Comparison of ENCODE assay signal across 10 mouse cellular contexts in the genomic region with DNA sequence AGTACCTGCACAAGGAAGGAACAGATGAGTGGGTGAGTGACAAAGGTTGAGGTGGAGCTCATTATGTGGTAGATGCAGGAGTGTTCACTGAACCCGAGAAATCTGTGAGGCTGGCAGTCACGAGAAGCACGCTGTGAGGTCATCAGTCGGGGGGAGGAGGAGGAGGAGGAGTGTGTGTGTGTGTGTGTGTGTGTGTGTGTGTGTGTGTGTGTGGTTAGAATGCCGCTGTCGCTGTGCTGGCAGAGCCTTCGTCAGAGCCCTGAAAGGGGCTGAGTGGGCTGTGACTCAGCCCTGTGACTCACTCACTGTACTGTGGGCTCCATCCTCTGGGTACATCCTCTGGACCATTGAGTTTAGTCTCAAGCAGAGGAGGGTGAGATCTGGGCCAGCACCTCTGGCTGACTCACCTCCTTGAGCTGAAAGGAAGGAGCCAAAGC. TPM values are rescaled to one million over a fixed set of nuclear protein-coding genes. Genes with fewer than 3 reads are reported as not detected.
DNase-seq lines count a peak whose midpoint lies in the region; ATAC-seq and TF ChIP-seq lines count a peak whose summit lies in the region.
"Had no signal": no experiment of that assay in that cellular context is flagged by ENCODE, and none has a peak within 500 bp of the region (broad histone marks: within the 10 kb centered on the region; RNA-seq: fewer than 3 reads in every experiment).

No protein-coding gene starts in this region.

- peak; percentile 60 for ATAC-seq in granulocyte monocyte progenitor cell, adult 5-6 weeks (replicated peaks; ENCODE audit: poor library complexity, severe bottlenecking)
- no peak for ATAC-seq in forebrain, embryonic 12.5 days (ENCODE audit: low FRiP score)

- TF ChIP-seq CTCF in cerebellum, adult 2 months (IDR thresholded peaks at IDR 0.05; ENCODE audit: borderline replicate concordance, insufficient read depth, low read depth, low read length) = no peak

- peak; percentile 62 for DNase-seq in left cerebral cortex, adult 11 months (ENCODE audit: low spot score)
- no peak for DNase-seq in left cerebral cortex, postnatal 10 days (ENCODE audit: extremely low spot score in 1 of 2, low spot score in 2 of 2)
- DNase-seq in Muller cell, postnatal 12 days (ENCODE audit: inconsistent ontology term) = peak; percentile 88
- DNase-seq in naive thymus-derived CD4-positive, alpha-beta T cell, adult 2 months (ENCODE audit: low read depth) = peak; percentile 75
- no peak for DNase-seq in cerebellum, adult 2 months
- DNase-seq in c-Kit-positive CD71-positive TER-119-positive erythroid progenitor cells, embryonic 14.5 days (ENCODE audit: low spot score) = no peak

- H3K27ac ChIP-seq in cerebellum, adult 2 months (ENCODE audit: insufficient read depth, low read length) = no peak overlapping the region
- no peak overlapping the region for H3K27ac ChIP-seq in forebrain, embryonic 12.5 days
- H3K27ac ChIP-seq: heart, adult 2 months; lung, embryonic 15.5 days had no signal

- H3K27me3 ChIP-seq in cerebellum, adult 2 months (ENCODE audit: control insufficient read depth, insufficient read depth, low read length) = no peaks in the 10 kb centered on the region
- no peaks in the 10 kb centered on the region for H3K27me3 ChIP-seq in forebrain, embryonic 12.5 days
- H3K27me3 ChIP-seq: lung, embryonic 15.5 days had no signal

- intact Hi-C loops in left cerebral cortex, postnatal 10 days (cut with DNase I) = no loop called here

- H3K4me2 ChIP-seq in forebrain, embryonic 12.5 days = no peak overlapping the region
- H3K4me2 ChIP-seq: lung, embryonic 15.5 days had no signal

- no peak overlapping the region for H3K4me3 ChIP-seq in cerebellum, adult 2 months (replicated peaks; ENCODE audit: insufficient read depth, low read depth, low read length)
- H3K4me3 ChIP-seq in forebrain, embryonic 12.5 days (replicated peaks) = no peak overlapping the region
- H3K4me3 ChIP-seq: heart, adult 2 months; lung, embryonic 15.5 days had no signal

- H3K9me3 ChIP-seq in forebrain, embryonic 12.5 days = no peaks in the 10 kb centered on the region
- H3K9me3 ChIP-seq: lung, embryonic 15.5 days had no signal

- H3K9ac ChIP-seq in forebrain, embryonic 12.5 days = no peak overlapping the region
- H3K9ac ChIP-seq: lung, embryonic 15.5 days had no signal

- no peak for TF ChIP-seq POLR2A in cerebellum, adult 2 months (IDR thresholded peaks at IDR 0.05; ENCODE audit: borderline replicate concordance, insufficient read depth, low read length)

- no peaks in the 10 kb centered on the region for H3K36me3 ChIP-seq in forebrain, embryonic 12.5 days (replicated peaks)
- H3K36me3 ChIP-seq: lung, embryonic 15.5 days had no signal

- peaks cover 2% of the 10 kb centered on the region; the same call in 1 of the 2 replicates for H3K4me1 ChIP-seq in cerebellum, adult 2 months (ENCODE audit: control insufficient read depth, insufficient read depth, low read length)
- no peaks in the 10 kb centered on the region for H3K4me1 ChIP-seq in forebrain, embryonic 12.5 days

- 60% methylated on average over 7 of the region's 7 CpGs for WGBS in cerebellum, adult 2 months
- 83% methylated on average over 6 of the region's 7 CpGs for WGBS in forebrain, embryonic 12.5 days

RNA-seq across cellular contexts. Expression of a gene that starts 20.2 kb away (rescaled TPM):
- 100 to 1,000 TPM; 116 to 134 TPM for total RNA-seq in left cerebral cortex, postnatal 10 days (2021)
- 543 and 559 TPM in 2 replicates for total RNA-seq in granulocyte monocyte progenitor cell, adult 5-6 weeks (2014; fragmentation: Nextera tagmentation)
- 224 and 356 TPM in 2 replicates for total RNA-seq in granulocyte monocyte progenitor cell, adult 5-6 weeks (2017)
- 80.4 and 81.9 TPM in 2 replicates for polyA plus RNA-seq in cerebellum, adult 2 months (2012; rRNA removed)
- polyA plus RNA-seq in forebrain, embryonic 12.5 days (2016; fragmentation: Nextera tagmentation; extraction: Ambion mirVana) = 217 and 231 TPM in 2 replicates

RNA-seq across cellular contexts. Expression of a gene that starts 49.0 kb away (rescaled TPM):
- 10 to 100 TPM; 14.9 to 17.8 TPM for total RNA-seq in left cerebral cortex, postnatal 10 days (2021)
- 13.8 and 19.2 TPM in 2 replicates for total RNA-seq in granulocyte monocyte progenitor cell, adult 5-6 weeks (2014; fragmentation: Nextera tagmentation)
- total RNA-seq in granulocyte monocyte progenitor cell, adult 5-6 weeks (2017) = 18.0 and 20.3 TPM in 2 replicates
- 17.1 and 17.9 TPM in 2 replicates for polyA plus RNA-seq in cerebellum, adult 2 months (2012; rRNA removed)
- polyA plus RNA-seq in forebrain, embryonic 12.5 days (2016; fragmentation: Nextera tagmentation; extraction: Ambion mirVana) = 29.8 and 30.1 TPM in 2 replicates

RNA-seq across cellular contexts. Expression of a gene that starts 49.8 kb away (rescaled TPM):
- 10 to 100 TPM; 41.9 to 47.4 TPM for total RNA-seq in left cerebral cortex, postnatal 10 days (2021)
- total RNA-seq in granulocyte monocyte progenitor cell, adult 5-6 weeks (2014; fragmentation: Nextera tagmentation) = 32.1 and 37.3 TPM in 2 replicates
- total RNA-seq in granulocyte monocyte progenitor cell, adult 5-6 weeks (2017) = 45.1 and 53.4 TPM in 2 replicates
- polyA plus RNA-seq in cerebellum, adult 2 months (2012; rRNA removed) = 25.0 and 26.3 TPM in 2 replicates
- 33.6 and 34.0 TPM in 2 replicates for polyA plus RNA-seq in forebrain, embryonic 12.5 days (2016; fragmentation: Nextera tagmentation; extraction: Ambion mirVana)

Comparison
In these comparisons a context has a peak if more than half of its experiments do, and no peak if none do; other contexts are left out.
1. DNase-seq: peak in left cerebral cortex, adult 11 months (single experiment), Muller cell, postnatal 12 days (single experiment) and naive thymus-derived CD4-positive, alpha-beta T cell, adult 2 months (single experiment); none in left cerebral cortex, postnatal 10 days (0 of 2), cerebellum, adult 2 months (0 of 2) and c-Kit-positive CD71-positive TER-119-positive erythroid progenitor cells, embryonic 14.5 days (single experiment).